Mouse (Mus musculus): ENCODE results near the gene Prrt1. TPM values are rescaled to one million over a fixed set of nuclear protein-coding genes. Genes with fewer than 3 reads are reported as not detected.

The Prrt1 gene
- polyA plus RNA-seq, 1 experiment from 2014 or later, result 0.14 TPM

- H3K9me3 ChIP-seq (ENCODE audit: low read depth, low read length), result no peaks in the 10 kb centered on the region
- peaks cover 19% of the 10 kb centered on the region; the same call in 1 of the 2 replicates for H3K36me3 ChIP-seq (ENCODE audit: insufficient read depth)
- H3K4me1 ChIP-seq (ENCODE audit: insufficient read depth), result peaks cover under 1% of the 10 kb centered on the region; the same call in 1 of the 2 replicates
- peak overlapping the region; percentile 27; the same call in 1 of the 2 replicates for H3K27ac ChIP-seq (ENCODE audit: low read depth)
- DNase-seq (no peak), ATAC-seq (ENCODE audit: insufficient read depth) (no peak)
- H3K27me3 ChIP-seq (ENCODE audit: insufficient read depth, low read length), result no peaks in the 10 kb centered on the region
- TF ChIP-seq CTCF (IDR thresholded peaks at IDR 0.05; ENCODE audit: low read depth), result no peak
- no peak overlapping the region for H3K4me2 ChIP-seq
- no peak overlapping the region for H3K9ac ChIP-seq
- 73% methylated on average over 8 of the region's 8 CpGs for WGBS
- no peak overlapping the region for H3K4me3 ChIP-seq (ENCODE audit: low read depth, low read length)
These were observed 8.3 kb upstream of the Prrt1 start for GRCm38 (mm10) chr17:34621006-34621405.

GRCm38 (mm10) chr17:34623161-34623560 lies 6.2 kb upstream of the Prrt1 start:
- Histone ChIP-seq H3K27ac (ENCODE audit: low read depth) (no peak overlapping the region), H3K4me1 (ENCODE audit: insufficient read depth) (peaks cover 6% of the 10 kb centered on the region; the same call in 1 of the 2 replicates), H3K36me3 (ENCODE audit: insufficient read depth) (peaks cover 19% of the 10 kb centered on the region; the same call in 1 of the 2 replicates), H3K9me3 (ENCODE audit: low read depth, low read length) (no peaks in the 10 kb centered on the region), H3K4me3 (ENCODE audit: low read depth, low read length) (no peak overlapping the region), H3K9ac (no peak overlapping the region), H3K4me2 (no peak overlapping the region), H3K27me3 (ENCODE audit: insufficient read depth, low read length) (no peaks in the 10 kb centered on the region)
- no peak for ATAC-seq (ENCODE audit: insufficient read depth)
- no peak for DNase-seq
- 84% methylated on average over 9 of the region's 9 CpGs for WGBS
- peak; percentile 40; the same call in 1 of the 2 replicates for TF ChIP-seq CTCF (IDR thresholded peaks at IDR 0.05; ENCODE audit: low read depth)

- no peak for TF ChIP-seq CTCF (IDR thresholded peaks at IDR 0.05; ENCODE audit: low read depth)
- Histone ChIP-seq H3K4me1 (ENCODE audit: insufficient read depth) (peaks cover 12% of the 10 kb centered on the region; the same call in 1 of the 2 replicates), H3K9me3 (ENCODE audit: low read depth, low read length) (no peaks in the 10 kb centered on the region), H3K36me3 (ENCODE audit: insufficient read depth) (peaks cover 19% of the 10 kb centered on the region; the same call in 1 of the 2 replicates), H3K27ac (ENCODE audit: low read depth) (no peak overlapping the region), H3K27me3 (ENCODE audit: insufficient read depth, low read length) (peaks cover 11% of the 10 kb centered on the region), H3K9ac (no peak overlapping the region), H3K4me3 (ENCODE audit: low read depth, low read length) (no peak overlapping the region), H3K4me2 (no peak overlapping the region)
- WGBS, result 86% methylated on average over 3 of the region's 3 CpGs
- no peak for ATAC-seq (ENCODE audit: insufficient read depth)
- DNase-seq, result no peak
These were observed 4.4 kb upstream of the Prrt1 start for GRCm38 (mm10) chr17:34624981-34625380.

GRCm38 (mm10) chr17:34626062-34626772 lies 3.1 kb upstream of the Prrt1 start:
- Histone ChIP-seq H3K4me1 (ENCODE audit: insufficient read depth) (peaks cover 16% of the 10 kb centered on the region; the same call in 1 of the 2 replicates), H3K27ac (ENCODE audit: low read depth) (peak overlapping the region; percentile 76; the same call in 1 of the 2 replicates), H3K36me3 (ENCODE audit: insufficient read depth) (peaks cover 12% of the 10 kb centered on the region; the same call in 1 of the 2 replicates), H3K27me3 (ENCODE audit: insufficient read depth, low read length) (peaks cover 24% of the 10 kb centered on the region), H3K4me3 (ENCODE audit: low read depth, low read length) (peak overlapping the region; percentile 69), H3K4me2 (peak overlapping the region; percentile 92), H3K9me3 (ENCODE audit: low read depth, low read length) (no peaks in the 10 kb centered on the region), H3K9ac (peak overlapping the region; percentile 73)
- no peak for DNase-seq
- TF ChIP-seq CTCF (IDR thresholded peaks at IDR 0.05; ENCODE audit: low read depth), result no peak
- 44% methylated on average over 16 of the region's 16 CpGs for WGBS
- no peak for ATAC-seq (ENCODE audit: insufficient read depth)

GRCm38 (mm10) chr17:34626773-34627092 lies 2.6 kb upstream of the Prrt1 start:
- Histone ChIP-seq H3K27ac (ENCODE audit: low read depth) (peak overlapping the region; percentile 76), H3K9ac (peak overlapping the region; percentile 73), H3K27me3 (ENCODE audit: insufficient read depth, low read length) (peaks cover 29% of the 10 kb centered on the region), H3K36me3 (ENCODE audit: insufficient read depth) (peaks cover 12% of the 10 kb centered on the region; the same call in 1 of the 2 replicates), H3K4me1 (ENCODE audit: insufficient read depth) (peaks cover 16% of the 10 kb centered on the region; the same call in 1 of the 2 replicates), H3K9me3 (ENCODE audit: low read depth, low read length) (no peaks in the 10 kb centered on the region), H3K4me2 (peak overlapping the region; percentile 92), H3K4me3 (ENCODE audit: low read depth, low read length) (peak overlapping the region; percentile 69)
- WGBS, result under 1% methylated on average over 18 of the region's 18 CpGs
- ATAC-seq (ENCODE audit: insufficient read depth) (peak; percentile 18), DNase-seq (peak; percentile 76)
- TF ChIP-seq CTCF (IDR thresholded peaks at IDR 0.05; ENCODE audit: low read depth), result peak; percentile 69

GRCm38 (mm10) chr17:34627093-34627942 lies 2.0 kb upstream of the Prrt1 start:
- H3K27me3 ChIP-seq (ENCODE audit: insufficient read depth, low read length), result peaks cover 35% of the 10 kb centered on the region
- WGBS, result under 1% methylated on average over 40 of the region's 45 CpGs
- H3K9ac ChIP-seq, result peak overlapping the region; percentile 73
- peaks cover 16% of the 10 kb centered on the region; the same call in 1 of the 2 replicates for H3K4me1 ChIP-seq (ENCODE audit: insufficient read depth)
- peak; percentile 80 for ATAC-seq (ENCODE audit: insufficient read depth)
- peak; percentile 94 for DNase-seq
- peak overlapping the region; percentile 92 for H3K4me2 ChIP-seq
- H3K36me3 ChIP-seq (ENCODE audit: insufficient read depth), result peaks cover 9% of the 10 kb centered on the region; the same call in 1 of the 2 replicates
- TF ChIP-seq CTCF (IDR thresholded peaks at IDR 0.05; ENCODE audit: low read depth), result no peak
- H3K4me3 ChIP-seq (ENCODE audit: low read depth, low read length), result peak overlapping the region; percentile 69
- H3K9me3 ChIP-seq (ENCODE audit: low read depth, low read length), result no peaks in the 10 kb centered on the region
- H3K27ac ChIP-seq (ENCODE audit: low read depth), result peak overlapping the region; percentile 95

All from lung, embryonic 14.5 days (tissue).